Mouse (Mus musculus) 3134 (cell line): Measurements from ENCODE around the gene Trio.

Experiments
- DNase-seq: peaks from one replicate; pipeline ENCODE4 v3.0.0-alpha.2; 2011; ENCODE audit warnings: low spot score; ENCODE audit not compliant: insufficient read length; ENCODE audit errors: extremely low read depth

Gene Trio

GRCm38 (mm10) chr15:27994870-27995269, 30.8 kb downstream of the Trio start:
- no peak for DNase-seq

GRCm38 (mm10) chr15:27993528-27993927, 32.1 kb downstream of the Trio start:
- DNase-seq: no peak

- no peak for DNase-seq
These were observed 33.1 kb downstream of the Trio start for GRCm38 (mm10) chr15:27992596-27992995.

GRCm38 (mm10) chr15:27991892-27992593, 33.6 kb downstream of the Trio start:
- no peak for DNase-seq

GRCm38 (mm10) chr15:27991066-27991701, 34.5 kb downstream of the Trio start:
- DNase-seq: no peak

GRCm38 (mm10) chr15:27987979-27988378, 37.7 kb downstream of the Trio start:
- no peak for DNase-seq

GRCm38 (mm10) chr15:27984881-27985280, 40.8 kb downstream of the Trio start:
- no peak for DNase-seq

GRCm38 (mm10) chr15:27981764-27982500, 43.7 kb downstream of the Trio start:
- no peak for DNase-seq

- no peak for DNase-seq
These were observed 44.4 kb downstream of the Trio start for GRCm38 (mm10) chr15:27981258-27981657.

GRCm38 (mm10) chr15:27980436-27980835, 45.2 kb downstream of the Trio start:
- DNase-seq: no peak

- DNase-seq: no peak
These were observed 48.7 kb downstream of the Trio start for GRCm38 (mm10) chr15:27976950-27977349.

GRCm38 (mm10) chr15:27976366-27976765, 49.3 kb downstream of the Trio start:
- no peak for DNase-seq

GRCm38 (mm10) chr15:27974637-27975036, 51.0 kb downstream of the Trio start:
- DNase-seq: no peak

GRCm38 (mm10) chr15:27968183-27968582, 57.5 kb downstream of the Trio start:
- DNase-seq: no peak

- no peak for DNase-seq
These were observed 58.3 kb downstream of the Trio start for GRCm38 (mm10) chr15:27967128-27967876.

- no peak for DNase-seq
These were observed 60.8 kb downstream of the Trio start for GRCm38 (mm10) chr15:27964877-27965276.

GRCm38 (mm10) chr15:27963506-27963905, 62.1 kb downstream of the Trio start:
- no peak for DNase-seq

- DNase-seq: no peak
These were observed 65.0 kb downstream of the Trio start for GRCm38 (mm10) chr15:27960642-27961041.

- no peak for DNase-seq
These were observed 67.8 kb downstream of the Trio start for GRCm38 (mm10) chr15:27957867-27958266.

GRCm38 (mm10) chr15:27955614-27956013, 70.0 kb downstream of the Trio start:
- DNase-seq: no peak

- DNase-seq: no peak
These were observed 71.3 kb downstream of the Trio start for GRCm38 (mm10) chr15:27954356-27954755.
